Mouse (Mus musculus): ENCODE data around the gene Sdsl.

Gene Sdsl

DNA sequence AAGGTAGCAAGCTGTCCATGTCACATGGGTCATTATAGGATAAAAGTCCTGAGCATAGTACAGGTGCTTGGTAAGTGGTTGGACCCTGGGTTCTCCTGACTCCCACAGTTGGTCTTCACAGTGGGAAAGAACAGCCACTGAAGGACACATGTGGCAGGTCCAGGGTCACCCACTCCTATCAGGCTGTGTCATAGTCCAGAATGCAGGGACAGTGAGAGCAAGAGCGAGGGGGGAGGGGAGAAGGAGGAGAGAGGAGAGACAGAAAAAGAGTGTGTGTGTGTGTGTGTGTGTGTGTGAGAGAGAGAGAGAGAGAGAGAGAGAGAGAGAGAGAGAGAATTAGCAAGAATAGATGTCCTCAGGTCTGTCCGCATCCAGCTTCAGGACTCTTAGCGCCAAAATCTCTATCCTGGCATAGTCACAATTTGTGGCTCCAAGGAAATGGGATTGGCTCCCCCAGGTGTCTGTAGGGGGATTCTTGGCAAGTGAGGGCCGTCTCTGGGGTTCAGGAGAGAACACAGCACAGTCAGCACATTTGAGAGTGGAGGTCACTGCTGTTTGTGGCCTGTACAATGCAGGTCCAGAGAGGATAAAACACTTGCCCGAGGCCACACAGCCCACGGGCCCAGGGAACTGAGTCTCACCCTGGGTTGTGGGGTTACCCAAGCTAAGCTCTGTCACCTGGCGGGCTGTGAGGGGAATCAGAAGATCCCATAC lies 15.6 kb downstream of the Sdsl start:
- DNase-seq (ENCODE audit: low read depth, low spot score) = no peak

DNA sequence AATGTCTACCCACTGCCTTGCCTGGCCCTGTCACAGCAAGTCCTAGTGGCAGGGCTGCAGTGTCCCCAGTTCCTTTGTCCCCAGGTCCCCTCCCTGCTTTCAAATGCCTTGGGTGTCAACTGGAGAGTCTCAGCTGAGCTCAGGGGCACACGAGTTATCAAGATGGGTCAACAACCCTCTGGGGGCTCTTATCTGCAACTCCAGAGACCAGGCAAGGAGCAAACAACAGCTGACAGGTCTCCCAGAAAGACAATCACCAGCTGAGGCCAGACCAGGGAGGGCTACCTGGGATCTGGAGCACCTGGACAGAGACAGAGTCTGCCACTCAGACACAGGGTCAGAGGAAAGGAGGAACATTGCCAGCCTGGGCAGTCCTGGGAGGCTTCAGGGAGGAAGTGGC lies 16.4 kb downstream of the Sdsl start:
- DNase-seq (ENCODE audit: low read depth, low spot score) = no peak

DNA sequence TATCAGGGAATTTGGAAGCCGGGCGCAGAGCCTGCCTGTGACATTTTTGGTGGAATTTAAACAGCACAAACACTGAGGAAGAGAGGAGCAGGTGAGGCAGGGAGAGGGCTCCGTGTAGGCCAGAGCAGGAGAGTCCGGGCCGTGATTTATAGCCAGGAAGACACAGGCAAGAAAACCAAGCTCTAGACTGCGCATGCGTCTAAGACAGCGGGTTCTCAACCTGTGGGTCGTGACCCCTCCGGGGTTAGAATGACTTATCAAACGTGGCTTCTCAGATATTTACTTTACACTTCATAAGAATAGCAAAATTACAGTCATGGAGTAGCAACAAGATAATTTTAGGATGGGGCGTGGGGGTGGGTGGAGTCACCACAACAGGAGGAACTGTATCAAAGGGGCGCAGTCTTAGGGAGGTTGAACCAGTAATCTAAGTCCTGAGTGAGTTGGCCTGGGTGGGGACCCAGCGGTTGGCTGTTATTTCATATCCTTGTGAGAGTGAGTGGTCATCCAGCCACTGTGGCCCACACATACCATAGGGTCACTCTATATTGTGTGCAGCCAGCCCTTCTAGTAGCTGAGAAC lies 17.8 kb downstream of the Sdsl start:
- DNase-seq (ENCODE audit: low read depth, low spot score) = no peak

DNA sequence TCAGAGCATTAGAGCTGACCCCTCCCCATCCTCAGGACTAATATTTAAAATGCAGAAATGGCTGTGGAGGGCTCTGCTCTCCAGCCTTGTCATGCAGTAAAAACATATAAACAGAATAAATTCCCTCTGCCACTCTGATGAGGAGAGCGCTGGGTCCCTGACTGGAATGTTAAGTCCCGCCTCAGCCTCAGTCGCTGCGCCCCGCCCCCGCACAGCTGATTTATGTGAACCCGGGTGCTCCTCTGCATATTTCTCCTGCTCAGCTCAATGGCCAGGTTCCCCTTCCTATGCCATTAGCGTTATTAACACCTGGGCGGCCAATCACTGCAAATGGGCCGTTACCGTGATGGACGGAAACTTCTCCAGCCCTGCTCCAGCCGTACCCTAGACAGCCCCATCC lies 25.3 kb downstream of the Sdsl start:
- DNase-seq (ENCODE audit: low read depth, low spot score) = no peak

DNA sequence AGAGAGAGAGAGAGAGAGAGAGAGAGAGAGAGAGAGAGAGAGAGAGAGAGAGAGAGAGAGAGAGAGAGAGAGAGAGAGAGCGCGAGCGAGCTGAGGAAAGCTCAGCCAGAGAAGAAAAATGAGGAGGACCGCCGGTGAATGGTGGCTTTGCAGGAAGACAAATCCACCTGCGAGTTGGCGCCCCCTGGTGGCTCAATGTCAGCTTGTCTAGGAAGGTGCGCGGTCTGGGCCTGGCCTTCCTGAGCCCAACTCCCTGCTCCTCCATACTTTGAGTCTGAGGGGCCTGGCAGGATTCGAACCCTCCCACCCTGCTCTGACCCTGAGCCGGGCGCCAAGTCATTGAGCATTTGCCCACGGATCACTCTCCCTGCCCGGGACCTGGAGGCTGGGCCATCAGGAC lies 31.9 kb downstream of the Sdsl start:
- DNase-seq (ENCODE audit: low read depth, low spot score) = peak; percentile 54

DNA sequence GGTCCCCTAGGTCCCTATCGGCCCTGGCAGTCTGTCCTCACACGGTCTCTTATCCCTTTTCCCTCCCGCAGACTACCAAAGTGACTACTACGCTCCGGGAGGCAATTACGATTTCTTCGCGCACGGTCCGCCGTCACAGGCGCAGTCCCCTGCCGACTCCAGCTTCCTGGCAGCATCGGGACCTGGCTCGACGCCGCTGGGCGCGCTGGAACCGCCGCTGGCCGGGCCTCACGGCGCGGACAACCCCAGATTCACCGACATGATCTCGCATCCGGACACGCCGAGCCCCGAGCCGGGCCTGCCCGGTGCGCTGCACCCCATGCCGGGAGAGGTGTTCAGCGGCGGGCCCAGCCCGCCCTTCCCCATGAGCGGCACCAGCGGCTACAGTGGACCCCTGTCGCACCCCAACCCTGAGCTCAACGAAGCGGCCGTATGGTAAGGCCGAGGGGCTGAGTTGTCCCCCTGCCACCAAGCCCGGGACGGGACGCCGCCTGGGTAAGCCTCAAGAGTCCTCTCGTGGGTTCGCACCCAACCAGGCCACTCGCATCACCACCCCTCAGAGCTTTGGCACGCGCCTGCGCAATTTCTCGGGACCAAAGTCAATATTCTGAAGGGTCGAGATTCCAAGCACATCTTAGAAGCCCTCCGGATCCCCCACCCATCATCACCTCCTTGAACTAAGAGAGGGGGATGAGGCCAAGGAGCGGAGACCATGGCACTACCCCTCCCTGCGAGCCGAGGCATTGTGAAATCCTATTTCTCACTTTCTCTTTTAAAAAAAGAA lies 32.5 kb downstream of the Sdsl start:
- no peak for DNase-seq (ENCODE audit: low read depth, low spot score)

DNA sequence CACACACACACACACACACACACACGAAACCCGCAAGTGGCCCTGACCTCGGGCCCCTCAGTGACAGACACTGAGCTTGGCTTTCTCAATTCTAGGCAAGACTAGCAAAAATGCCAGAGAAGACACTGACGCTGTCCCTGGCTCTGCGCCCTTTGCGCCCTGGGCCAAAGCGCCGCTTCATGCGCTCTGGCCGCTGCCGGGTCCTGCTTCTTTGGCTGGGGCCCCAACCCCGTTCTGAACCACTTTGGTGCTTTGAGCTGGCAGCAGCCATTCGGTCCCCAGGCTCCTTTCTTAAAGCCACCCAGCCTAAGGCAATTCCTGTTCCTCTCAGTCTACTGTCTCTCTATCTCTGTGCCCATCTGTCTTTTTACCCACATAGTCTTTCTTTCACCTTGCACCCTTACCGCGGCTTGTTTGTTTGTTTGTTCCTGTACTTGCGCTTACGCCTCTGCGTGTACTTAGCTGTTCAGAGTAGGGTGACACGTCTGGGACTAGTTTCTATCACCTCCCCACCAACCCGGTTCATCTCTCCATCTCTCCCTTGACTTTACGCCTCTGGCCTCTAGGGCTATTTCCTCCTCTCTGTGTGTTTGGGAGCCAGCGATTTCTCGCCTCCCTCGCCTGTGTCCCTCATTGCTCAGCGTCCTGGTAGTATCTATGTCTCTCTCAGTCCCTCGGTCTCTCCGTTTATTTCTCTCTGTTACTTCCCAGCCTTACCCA lies 33.5 kb downstream of the Sdsl start:
- no peak for DNase-seq (ENCODE audit: low read depth, low spot score)

DNA sequence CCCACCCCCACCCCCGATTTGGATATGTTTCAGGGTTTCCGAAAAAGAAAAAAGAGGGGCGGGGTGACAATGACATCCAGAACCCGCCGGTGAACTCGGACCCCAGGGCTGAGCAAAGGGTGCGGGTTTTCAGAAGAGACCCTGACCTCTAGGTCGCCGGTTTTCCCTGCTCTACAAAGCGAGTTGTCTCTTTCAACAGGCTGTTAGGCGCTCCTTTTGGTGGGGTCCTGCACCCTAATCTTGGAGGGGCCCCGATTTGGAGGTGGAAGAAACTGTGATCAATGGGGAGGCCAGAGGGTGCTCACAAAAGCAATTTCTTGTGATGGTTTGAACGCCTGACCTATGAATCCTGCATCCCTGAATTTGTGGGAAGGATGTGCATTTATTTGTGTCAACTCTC lies 34.1 kb downstream of the Sdsl start:
- no peak for DNase-seq (ENCODE audit: low read depth, low spot score)

DNA sequence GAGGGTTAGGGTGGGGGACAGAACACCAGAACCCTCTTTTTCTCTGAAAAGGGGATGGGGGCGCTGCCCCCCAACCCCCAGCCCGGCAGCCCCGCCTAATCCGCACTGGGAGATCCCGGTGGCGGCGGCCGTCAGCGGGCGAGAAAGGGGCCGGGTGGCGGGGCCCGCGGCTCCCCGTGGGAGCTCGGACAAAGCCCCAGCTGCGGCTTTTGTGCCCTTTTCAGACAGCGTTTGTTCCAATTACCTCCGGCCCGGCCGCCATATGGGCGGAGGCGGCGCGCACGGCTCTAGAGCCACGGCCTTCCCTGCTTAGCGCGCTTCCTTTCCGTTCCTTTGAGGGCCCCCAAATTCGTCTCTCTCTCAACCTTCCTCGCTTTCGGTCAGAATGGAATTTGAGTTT lies 34.6 kb downstream of the Sdsl start:
- no peak for DNase-seq (ENCODE audit: low read depth, low spot score)

DNA sequence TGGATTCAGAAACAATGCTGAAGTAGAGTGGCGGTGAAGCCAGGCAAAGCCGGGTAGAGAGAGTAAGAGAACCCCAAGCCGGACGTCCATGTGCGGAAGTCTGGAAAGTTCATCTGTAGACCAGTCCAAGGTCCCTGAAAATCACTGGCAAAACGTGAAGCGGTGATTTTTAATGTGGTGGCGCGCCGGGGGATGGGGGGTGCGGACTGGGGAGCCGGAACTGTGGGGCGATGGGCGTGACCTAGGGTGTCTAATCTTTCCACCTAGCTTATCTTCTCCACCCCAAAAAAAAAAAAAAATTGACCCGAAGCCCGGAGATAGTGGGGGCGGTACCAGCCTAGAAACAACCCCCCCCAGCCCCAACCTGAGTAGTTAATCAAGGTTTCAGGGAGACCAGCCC lies 35.1 kb downstream of the Sdsl start:
- DNase-seq (ENCODE audit: low read depth, low spot score) = no peak

DNA sequence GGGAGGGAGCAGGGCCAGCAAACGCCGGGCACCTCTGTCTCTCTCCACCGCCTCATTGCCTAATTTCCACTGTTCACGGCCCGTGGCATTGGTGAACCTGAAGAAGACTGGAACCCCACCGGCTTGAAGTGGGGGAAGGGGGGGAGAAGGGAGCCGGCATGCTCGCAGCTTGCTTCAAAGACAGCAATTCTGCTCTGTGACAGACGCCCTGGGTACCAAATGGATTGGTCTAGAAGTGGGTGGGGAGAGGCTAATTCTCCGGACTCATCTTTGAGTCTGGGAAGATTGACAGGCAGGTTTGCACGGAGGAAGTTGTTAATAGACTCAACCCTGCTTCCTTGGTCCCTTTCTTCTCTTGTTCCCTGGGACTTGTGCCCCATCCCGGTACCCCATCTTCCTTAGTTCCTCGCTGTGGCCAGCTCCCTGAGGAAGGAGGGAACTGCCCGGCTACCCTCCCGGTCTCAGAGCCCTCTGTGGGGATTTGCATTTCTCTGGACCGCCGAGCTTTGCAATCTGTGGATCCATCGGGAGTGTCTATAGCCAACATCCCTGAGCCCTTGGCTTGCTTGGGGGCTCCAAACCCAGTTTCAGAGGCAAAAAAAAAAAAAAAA lies 35.6 kb downstream of the Sdsl start:
- DNase-seq (ENCODE audit: low read depth, low spot score) = no peak

DNA sequence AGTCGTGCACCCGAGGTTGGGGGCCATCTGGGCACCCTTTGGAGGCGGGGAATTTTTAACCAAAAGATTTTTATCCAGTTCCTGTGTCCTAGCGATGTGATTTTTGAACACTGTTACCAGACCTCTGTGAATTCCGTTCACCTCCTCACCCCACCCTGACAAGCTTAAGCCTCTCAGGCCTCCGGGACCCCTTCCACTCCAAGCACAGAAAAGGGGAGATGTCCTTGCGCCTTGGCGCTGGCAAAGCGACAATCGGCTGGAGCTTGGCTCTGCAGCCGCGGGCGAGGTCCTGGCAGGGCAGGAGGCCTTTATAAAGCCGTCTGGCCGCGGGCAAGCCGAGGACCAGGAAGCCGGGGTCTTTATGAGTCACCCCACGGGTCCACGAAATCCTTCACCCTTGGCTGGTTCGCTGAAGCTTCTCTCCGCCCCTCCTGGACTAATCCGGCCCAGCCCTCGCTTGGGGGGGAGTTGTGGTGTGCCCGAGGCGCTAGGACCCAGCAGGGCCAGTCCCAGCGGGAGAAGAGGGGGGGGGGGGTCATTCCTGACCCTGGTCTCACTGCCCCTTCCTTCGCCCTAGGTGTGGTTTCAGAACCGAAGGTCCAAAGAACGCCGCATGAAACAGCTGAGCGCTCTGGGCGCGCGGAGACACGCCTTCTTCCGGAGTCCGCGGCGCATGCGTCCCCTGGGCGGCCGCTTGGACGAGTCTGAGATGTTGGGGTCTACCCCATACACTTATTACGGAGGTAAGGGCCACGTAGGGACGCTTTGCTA lies 36.7 kb downstream of the Sdsl start:
- DNase-seq (ENCODE audit: low read depth, low spot score) = no peak

DNA sequence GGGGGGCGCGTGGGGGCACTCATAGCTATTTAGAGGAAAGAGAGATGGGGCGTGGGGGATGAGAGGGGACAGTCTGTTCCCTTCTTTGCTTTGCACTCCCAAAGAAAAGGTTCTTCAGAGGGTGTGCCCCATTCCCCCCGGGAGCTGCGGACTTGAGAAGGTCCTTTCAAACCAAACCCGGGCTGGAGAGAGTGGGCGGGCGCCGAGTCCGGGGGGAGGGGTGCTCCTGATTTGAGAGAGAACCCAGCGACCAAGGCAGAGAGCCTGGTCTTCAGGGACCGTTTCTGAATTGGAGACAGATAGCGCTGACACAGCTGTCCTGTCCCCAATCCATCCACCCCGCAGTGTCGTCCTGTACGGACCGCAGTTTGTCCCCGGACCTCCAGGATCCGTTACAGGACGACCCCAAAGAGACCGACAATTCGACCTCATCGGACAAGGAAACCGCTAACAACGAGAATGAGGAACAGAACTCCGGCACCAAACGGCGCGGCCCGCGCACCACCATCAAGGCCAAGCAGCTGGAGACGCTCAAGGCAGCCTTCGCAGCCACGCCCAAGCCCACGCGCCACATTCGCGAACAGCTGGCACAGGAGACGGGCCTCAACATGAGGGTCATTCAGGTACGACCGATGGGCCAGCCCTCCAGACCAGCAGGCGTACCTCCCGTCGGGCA lies 37.5 kb downstream of the Sdsl start:
- DNase-seq (ENCODE audit: low read depth, low spot score) = no peak

DNA sequence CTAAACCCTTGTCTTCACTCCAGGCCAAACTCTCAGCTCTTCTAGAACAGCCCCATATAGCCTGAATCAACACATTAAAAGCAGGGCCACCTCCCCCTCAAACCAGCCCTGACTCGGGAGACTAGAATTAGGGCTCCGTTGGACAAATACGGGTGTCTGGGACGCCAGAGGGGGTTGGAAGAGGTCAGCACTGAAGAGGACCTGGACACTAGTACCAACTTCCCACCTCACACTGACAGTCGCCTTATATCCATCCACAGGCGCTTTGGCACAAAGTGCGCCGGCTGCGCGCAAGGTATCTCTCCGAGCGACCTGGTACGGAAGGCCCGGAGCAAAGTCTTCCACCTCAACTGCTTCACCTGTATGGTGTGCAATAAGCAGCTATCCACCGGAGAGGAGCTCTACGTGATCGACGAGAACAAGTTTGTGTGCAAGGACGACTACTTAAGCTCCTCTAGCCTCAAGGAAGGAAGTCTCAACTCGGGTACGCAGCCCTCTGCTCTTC lies 38.3 kb downstream of the Sdsl start:
- DNase-seq (ENCODE audit: low read depth, low spot score) = no peak

DNA sequence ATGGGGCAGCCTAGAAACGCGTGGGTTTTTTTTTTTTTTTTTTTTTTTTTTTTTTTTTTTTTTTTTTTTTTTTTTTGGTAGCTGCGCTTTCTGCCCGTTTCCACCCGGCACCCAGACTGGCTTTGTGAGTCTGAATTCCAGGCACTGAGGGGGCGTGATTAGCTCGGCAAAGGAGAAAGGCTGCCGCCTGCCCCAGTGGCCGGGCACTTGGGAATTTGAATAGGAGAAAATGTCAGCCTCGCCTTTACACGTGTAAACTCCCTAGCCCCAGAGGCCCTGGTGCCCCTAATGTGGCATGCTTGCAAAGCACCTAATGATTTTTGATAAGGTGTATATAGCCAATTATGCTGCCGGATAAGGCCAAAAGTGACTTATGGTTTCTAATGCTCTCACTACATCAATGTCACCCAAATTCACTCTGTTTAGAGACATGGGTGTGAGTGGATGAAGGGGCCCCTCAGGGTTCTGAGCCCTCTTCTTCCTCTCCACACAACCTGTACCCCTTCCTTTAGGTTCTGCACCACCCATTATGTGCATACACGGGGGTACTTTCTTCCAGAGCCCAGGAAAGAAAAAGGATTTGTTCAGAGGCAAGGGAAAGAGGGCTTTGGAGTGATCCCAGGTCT lies 39.4 kb downstream of the Sdsl start:
- no peak for DNase-seq (ENCODE audit: low read depth, low spot score)

DNA sequence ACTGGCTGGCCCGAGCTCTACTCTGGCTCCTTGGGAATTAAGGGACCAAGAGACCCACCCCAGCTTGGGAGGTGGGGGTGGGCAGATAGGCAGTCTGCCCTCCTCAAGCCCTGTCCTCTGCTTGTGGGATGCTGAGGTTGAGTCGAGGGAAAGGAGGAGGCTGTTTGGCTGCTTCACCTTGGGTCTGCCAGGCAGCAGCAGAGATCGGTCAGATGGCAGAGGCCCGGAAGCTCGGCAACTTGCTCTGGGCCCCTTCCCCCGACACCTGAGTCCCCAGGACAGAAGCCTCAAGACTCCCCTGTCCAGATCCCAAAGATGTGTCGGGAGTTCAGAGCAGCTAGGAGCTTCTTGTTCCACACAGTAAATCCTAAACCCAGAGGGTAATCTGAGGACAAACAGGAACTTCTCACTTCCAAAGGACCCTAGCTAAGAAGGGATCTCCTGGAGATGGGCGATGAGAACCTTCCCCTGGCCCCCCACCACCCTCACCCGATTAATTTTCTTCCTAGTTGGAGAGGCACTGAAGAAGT lies 40.1 kb downstream of the Sdsl start:
- DNase-seq (ENCODE audit: low read depth, low spot score) = no peak

DNA sequence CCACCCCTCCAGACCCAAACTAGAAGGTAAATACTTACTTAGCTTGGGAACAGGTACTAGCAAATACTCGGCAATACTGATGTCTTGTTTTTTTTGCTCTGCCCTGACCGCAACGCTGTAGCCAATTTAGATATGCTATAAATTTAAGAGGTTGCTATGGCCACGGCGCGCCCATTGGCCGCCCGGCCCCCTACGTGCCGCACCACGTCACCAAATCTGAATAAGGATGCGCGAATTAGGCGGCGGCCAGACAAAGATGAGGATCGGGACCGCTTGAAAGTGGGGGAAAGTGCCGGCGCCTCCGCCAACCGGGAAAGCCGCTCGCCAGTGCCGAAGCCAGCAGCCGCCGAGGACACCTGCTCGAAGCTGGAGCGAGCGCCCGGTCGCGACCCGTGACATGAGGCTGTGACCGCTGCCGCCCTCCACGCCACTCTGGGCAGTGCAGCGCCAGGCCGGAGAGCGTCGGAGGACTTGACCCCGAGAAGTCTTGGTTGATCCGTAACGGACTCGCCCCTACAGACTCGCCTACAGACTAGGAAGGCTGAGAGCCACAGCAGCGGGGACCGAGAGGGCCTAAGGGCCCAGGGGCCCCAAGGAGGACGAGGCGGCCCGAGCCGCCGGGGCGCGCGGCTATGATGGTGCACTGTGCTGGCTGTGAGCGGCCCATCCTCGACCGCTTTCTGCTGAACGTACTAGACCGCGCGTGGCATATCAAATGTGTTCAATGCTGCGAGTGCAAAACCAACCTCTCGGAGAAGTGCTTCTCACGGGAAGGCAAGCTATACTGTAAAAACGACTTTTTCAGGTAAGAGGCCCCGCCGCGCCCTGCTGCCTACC lies 40.7 kb downstream of the Sdsl start, which contains the start of gene Lhx5:
Gene Lhx5, plus strand, starts transcription at position 51 of the 837 bp plus-strand sequence.
- DNase-seq (ENCODE audit: low read depth, low spot score) = no peak

DNA sequence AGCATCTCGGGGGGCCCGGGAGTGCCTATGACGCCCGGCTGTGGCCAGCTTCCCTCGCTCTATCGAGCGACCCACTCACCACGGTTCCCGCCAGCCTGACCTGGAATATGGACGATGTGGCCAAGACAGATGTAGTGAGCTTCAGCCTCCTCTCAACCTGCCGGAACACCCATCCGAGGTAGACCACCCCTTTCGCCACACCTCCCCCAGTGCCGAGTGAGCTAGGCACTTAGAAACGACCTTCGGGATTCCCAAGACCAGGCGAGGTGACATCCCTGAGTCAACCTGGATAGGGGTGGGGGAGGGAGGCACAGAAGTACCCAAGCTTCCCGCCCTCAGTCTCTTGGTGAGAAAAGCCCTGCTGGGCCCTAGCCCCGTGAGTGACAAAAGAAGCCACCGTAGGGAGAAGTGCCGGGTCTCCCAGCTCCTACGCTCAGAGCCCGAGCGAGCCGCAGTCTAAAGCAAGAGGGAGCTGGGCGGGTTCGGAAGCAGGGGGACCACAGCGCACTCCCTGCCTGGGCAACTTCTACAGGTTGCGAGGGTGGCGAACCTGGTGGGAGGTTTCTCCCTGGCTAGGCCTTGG lies 41.5 kb downstream of the Sdsl start:
- DNase-seq (ENCODE audit: low read depth, low spot score) = no peak

Measured in retina, adult 2 months (tissue).